Mouse (Mus musculus) midbrain, embryonic 12.5 days (tissue): Measurements from ENCODE around the gene Gtpbp1. TPM values are rescaled to one million over a fixed set of nuclear protein-coding genes. Genes with fewer than 3 reads are reported as not detected.

Source experiments
- polyA plus RNA-seq: library from polyadenylated mRNA; unstranded; fragments of >200 nt; fragmentation: Nextera tagmentation; extraction: Ambion mirVana; gene quantifications from 2 replicates; pipeline ENCODE4 v1.2.1, GENCODE M21; 2016

The Gtpbp1 gene
- polyA plus RNA-seq, 1 experiment from 2014 or later = 51.0 TPM

Other genes with a start within 250 kb of the Gtpbp1 start
- gene Csnk1e, start 235.3 kb upstream of the Gtpbp1 start, polyA plus RNA-seq = 267 and 291 TPM in 2 replicates
- gene Kcnj4, start 185.6 kb upstream of the Gtpbp1 start, polyA plus RNA-seq = not detected in 2 replicates
- 18.2 and 26.6 TPM in 2 replicates for gene Kdelr3, start 174.4 kb upstream of the Gtpbp1 start, polyA plus RNA-seq
- 73.6 and 74.9 TPM in 2 replicates for gene Ddx17, start 144.1 kb upstream of the Gtpbp1 start, polyA plus RNA-seq
- gene Dmc1, start 85.7 kb upstream of the Gtpbp1 start, polyA plus RNA-seq = 1.1 and 1.4 TPM in 2 replicates
- gene Fam227a, start 31.9 kb upstream of the Gtpbp1 start, polyA plus RNA-seq = 4.6 and 5.4 TPM in 2 replicates
- 79.7 and 82.0 TPM in 2 replicates for gene Cby1, start 31.6 kb upstream of the Gtpbp1 start, polyA plus RNA-seq
- 252 and 269 TPM in 2 replicates for gene Tomm22, start 20.0 kb upstream of the Gtpbp1 start, polyA plus RNA-seq
- gene Josd1, start 2.9 kb upstream of the Gtpbp1 start, polyA plus RNA-seq = 24.8 and 27.5 TPM in 2 replicates
- gene Sun2, start 51.7 kb downstream of the Gtpbp1 start, polyA plus RNA-seq = 8.0 and 8.7 TPM in 2 replicates
- 72.4 and 77.9 TPM in 2 replicates for gene Dnal4, start 87.0 kb downstream of the Gtpbp1 start, polyA plus RNA-seq
- 8.7 and 11.7 TPM in 2 replicates for gene Nptxr, start 113.9 kb downstream of the Gtpbp1 start, polyA plus RNA-seq
- gene Npcd, start 143.4 kb downstream of the Gtpbp1 start, polyA plus RNA-seq = 0.45 TPM in 1 of 2 replicates, not detected in the other
- 45.5 and 45.7 TPM in 2 replicates for gene Cbx6, start 143.8 kb downstream of the Gtpbp1 start, polyA plus RNA-seq
- gene Apobec3, start 200.8 kb downstream of the Gtpbp1 start, polyA plus RNA-seq = 5.1 and 6.9 TPM in 2 replicates